Mouse (Mus musculus) brain, embryonic 14.5 days (tissue): ENCODE measurements around the gene Fkbp15. TPM values are rescaled to one million over a fixed set of nuclear protein-coding genes. Genes with fewer than 3 reads are reported as not detected.
"Not testable (repeated sequence)": the region's sequence is repeated elsewhere in the genome, so short reads cannot be mapped to it uniquely, and the experiment has no call there.

Experiments
- DNase-seq: peaks from one replicate; pipeline ENCODE4 v3.0.0-alpha.2; 2011; ENCODE audit warnings: low read depth
- CTCF ChIP-seq: fragments of 200-500 bp; IDR thresholded peaks from 2 replicates; pipeline ENCODE4 v1.5.1; 2012; ENCODE audit warnings: inconsistent platforms, mild to moderate bottlenecking, moderate library complexity, borderline replicate concordance; ENCODE audit not compliant: insufficient read depth, insufficient read length; ENCODE audit errors: extremely low read depth
- POLR2A ChIP-seq: fragments of 200-500 bp; IDR thresholded peaks from 2 replicates; pipeline ENCODE4 v1.6.1; 2012; ENCODE audit warnings: mild to moderate bottlenecking, inconsistent platforms, borderline replicate concordance; ENCODE audit not compliant: poor library complexity, insufficient read depth, insufficient read length, severe bottlenecking; ENCODE audit errors: extremely low read depth
- polyA plus RNA-seq: library from polyadenylated mRNA; depleted of rRNA; stranded (reverse); fragments of >200 nt; gene quantifications from 2 replicates; pipeline ENCODE4 v1.2.3, GENCODE M21; 2012; rRNA removed

The Fkbp15 gene
- polyA plus RNA-seq, 1 experiment = 22.4 TPM

DNA sequence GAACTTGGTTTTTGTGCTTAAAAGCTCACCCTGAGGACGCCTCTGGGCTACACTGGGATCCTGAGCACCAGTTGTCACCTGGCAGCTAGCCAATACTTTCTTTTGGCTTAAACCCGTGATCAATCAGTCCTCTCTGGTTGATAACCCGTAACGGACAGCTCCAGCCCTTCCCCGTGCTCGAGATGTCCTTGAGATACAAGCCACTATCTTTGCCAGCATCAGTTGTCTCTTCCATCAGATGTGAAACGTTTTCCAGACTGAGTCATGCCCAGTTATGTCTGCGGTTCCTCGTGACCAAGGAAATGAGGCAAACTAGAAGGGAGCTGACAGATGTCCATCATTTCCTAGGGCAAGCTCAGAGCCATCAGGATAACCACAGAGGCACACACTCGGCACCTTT lies 93.2 kb downstream of the Fkbp15 start:
- TF ChIP-seq CTCF = no peak
- TF ChIP-seq POLR2A = no peak
- DNase-seq = no peak

DNA sequence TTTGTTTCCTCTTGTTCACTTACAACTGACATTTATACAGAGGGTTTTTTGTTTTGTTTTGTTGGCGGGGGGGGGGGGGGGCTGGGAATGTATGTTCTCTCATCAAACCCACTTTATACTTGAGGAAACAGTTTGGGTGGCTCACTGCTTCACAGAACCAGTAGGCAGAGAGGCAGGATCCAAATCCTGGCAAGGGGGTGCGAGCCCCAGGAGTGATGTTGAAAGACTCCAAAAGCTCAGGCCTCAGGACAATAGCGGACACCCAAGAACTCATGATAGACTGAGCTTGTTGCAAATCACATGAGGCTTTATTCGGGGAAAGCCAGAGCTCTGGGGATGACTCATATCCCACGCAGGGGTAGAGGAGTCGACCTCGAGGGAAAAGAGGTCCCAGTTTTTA lies 94.3 kb downstream of the Fkbp15 start:
- DNase-seq = not testable (repeated sequence)

DNA sequence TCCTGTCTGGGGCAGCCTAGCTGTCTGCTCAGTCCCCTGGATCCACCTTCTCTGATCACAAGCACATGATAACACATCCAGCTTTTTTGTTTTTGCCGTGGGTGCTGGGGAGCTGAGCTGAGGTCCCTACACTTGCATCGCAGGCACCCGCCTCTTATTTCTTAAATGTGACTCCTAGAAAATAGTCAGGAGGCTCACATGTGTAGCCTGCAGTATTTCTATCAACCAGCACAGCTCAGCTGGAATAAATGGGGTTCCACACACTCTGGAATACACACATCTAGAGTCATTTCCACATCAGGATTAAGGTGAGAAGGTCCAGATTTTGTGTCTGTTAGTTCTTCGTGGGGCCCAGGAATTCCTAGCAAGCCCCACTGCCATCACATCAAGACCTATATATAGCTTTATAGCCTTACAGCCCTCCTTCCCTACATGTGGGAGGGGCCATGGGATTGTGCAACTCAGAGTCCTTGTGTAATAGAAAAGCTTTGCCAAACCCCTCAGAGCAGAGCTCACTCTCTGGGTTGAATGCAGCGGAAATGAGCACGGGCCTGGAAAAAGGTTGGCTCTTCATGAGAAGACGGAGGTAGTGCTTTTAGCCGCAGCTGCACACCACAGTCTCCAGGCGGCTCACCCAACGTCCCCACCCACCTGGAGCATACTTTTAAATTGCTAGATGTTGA lies 95.1 kb downstream of the Fkbp15 start:
- no peak for DNase-seq
- TF ChIP-seq POLR2A (no peak), CTCF (no peak)

DNA sequence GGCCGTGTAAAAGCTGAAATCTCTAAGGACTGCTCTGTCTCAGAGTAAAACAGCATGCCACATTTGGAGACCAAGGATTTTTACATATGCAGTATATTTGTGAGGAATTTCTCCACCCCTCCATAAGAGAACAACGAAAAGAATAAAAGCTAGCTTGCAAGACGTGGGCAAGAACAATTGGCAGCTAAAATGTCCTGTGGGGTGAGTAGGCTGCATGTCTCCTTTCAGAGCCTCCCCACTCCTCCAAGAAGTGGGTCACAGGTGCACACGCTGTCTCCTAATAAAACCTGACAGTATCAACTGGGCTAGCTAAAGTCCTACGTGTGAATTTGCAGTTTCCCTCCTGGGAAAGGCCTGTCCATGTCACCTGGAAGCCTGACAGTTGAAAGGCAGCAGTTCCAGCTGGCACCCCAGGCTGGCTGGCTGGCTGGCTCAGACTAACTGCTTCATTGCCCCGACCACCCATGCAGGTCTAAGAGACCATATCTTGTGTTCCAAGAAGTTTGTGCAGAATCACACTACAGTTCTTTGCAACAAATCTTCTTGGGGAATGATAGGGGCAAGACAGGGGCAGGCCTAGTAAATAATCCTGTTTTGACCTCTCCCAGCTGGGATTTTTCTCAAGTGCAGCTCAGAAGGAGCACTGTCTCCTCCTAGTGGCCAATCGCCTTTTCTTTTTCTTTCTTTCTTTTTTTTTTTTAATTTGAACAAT lies 97.1 kb downstream of the Fkbp15 start:
- TF ChIP-seq POLR2A (no peak), CTCF (peak; percentile 47; the same call in 1 of the 2 replicates)
- DNase-seq = peak; percentile 47

DNA sequence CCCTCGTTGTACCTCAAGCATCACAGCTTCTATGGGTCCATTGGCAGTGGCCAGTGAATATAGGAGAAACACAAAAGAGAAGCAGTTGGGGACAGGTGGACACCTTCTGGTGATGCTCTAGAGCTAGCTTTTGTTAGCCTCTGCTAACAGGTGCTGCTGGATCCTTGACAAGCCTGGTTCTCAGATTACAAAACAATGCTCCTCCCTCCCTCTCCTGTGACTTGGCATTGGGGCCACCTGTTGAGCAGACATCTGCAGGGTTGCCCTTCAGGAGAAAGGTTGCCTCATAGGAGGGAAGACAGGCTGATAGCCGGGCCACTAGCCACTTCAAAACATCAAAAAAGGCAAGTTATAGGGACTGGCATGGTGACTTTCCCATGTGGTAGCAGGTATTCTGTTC lies 98.1 kb downstream of the Fkbp15 start, which contains the start of gene Slc31a2:
Slc31a2 (plus strand) TSS at position 287 of the 400 bp plus-strand sequence.
- DNase-seq = no peak
- no peak for TF ChIP-seq CTCF
- no peak for TF ChIP-seq POLR2A

DNA sequence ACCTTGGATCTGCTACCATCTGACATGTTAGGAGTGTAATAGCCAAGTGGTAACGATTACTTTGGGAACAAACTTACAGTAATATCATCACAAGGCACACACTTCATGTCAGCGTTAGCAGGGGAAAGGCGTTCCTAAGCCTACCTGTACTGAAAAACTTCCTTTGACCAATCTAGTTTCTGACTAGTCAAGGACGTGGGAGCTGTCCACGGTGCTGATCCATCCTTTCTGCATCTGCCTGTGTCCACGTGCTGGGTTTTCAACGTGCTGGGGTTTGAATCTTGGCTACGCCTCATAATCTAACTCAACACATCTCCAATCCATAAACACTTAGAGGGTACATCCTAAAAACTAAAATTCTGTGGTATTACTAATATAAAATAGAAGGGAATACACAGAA lies 103.4 kb downstream of the Fkbp15 start:
- no peak for TF ChIP-seq CTCF
- TF ChIP-seq POLR2A = no peak
- DNase-seq = peak; percentile 20

DNA sequence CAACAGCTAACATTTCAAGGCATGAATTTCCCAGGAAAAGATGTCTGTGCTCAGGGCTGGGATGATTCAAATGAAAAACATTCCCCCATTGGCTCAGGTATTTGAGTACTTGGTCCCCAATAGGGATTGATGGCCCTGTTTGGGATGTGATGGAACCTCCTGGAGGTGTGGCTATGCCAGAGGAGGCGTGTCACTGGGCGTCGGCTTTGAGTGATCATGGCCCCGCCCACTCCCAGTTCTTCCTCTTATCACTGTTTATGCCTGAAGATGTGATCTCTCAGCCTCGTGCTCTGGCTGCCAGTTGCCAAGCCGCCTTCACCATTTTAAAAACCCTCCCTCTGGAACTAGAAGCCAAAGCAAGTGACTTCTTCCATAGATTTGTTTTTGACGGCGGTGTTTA lies 105.8 kb downstream of the Fkbp15 start:
- no peak for DNase-seq
- TF ChIP-seq POLR2A (no peak), CTCF (no peak)

DNA sequence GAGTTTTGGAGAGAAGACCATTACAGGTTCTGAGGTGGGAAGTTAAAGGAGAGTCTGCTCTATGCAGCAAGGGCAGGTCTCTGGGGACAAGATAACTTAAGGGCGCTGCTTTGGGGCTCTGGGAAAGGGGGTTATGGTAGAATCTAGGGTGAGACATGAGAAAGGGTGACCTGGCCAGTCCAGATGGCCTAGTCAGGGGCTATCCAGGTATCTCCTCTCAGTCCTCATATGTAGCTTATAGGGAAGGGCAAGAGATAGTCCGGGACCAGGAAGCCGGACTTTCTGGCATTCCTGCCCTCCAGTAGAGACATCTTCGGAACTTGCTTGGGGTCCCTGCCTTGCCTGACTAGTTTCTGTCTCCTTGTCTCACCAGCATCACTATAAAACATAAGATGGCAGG lies 108.6 kb downstream of the Fkbp15 start:
- TF ChIP-seq CTCF (no peak), POLR2A (no peak)
- DNase-seq = no peak

DNA sequence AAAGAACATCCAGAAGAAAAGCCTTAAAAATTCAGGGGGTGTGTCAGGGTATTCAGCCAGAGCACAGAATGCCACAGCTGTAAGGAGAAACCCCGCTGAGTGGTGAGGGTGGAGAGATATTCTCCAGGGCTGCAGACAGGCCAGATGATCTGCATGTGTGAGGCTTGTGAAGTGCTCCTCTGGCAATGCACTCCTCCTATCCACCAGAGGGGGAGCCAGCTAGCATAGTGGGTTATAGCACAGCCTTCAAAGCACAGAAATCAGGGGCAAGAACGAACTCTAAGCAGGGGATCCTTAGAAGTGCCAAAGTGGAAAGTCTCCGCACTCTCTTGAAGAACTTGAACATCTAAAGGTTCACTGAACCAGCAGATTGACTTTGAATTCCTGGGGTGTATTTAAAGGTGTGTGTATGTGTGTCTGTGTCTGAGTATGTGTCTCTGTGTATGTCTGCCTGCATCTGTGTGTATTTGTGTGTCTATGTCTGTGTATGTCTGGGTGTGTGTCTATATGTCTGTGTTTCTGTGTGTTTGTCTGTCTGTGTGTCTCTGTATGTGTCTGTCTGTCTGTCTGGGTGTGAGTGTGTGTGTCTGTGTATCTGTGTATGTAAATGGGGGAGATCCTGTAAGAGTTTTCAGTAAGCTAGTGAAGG lies 109.3 kb downstream of the Fkbp15 start:
- peak; percentile 33 for DNase-seq
- no peak for TF ChIP-seq POLR2A
- peak; percentile 51; the same call in 1 of the 2 replicates for TF ChIP-seq CTCF

Other genes starting within 250 kb of the Fkbp15 start
- not detected in 2 replicates for gene Mup21, start 209.7 kb downstream of the Fkbp15 start, polyA plus RNA-seq
- gene Zfp37, start 129.5 kb downstream of the Fkbp15 start, polyA plus RNA-seq = 13.8 and 21.7 TPM in 2 replicates
- gene Slc31a2, start 98.0 kb downstream of the Fkbp15 start, polyA plus RNA-seq = 12.0 and 12.4 TPM in 2 replicates
- gene Slc31a1, start 179 bp upstream of the Fkbp15 start, polyA plus RNA-seq = 30.0 and 32.3 TPM in 2 replicates
- gene Cdc26, start 48.1 kb upstream of the Fkbp15 start, polyA plus RNA-seq = 84.0 and 92.6 TPM in 2 replicates
- gene Prpf4, start 48.2 kb upstream of the Fkbp15 start, polyA plus RNA-seq = 23.4 and 26.7 TPM in 2 replicates
- gene Rnf183, start 74.7 kb upstream of the Fkbp15 start, polyA plus RNA-seq = 0.96 and 1.2 TPM in 2 replicates
- gene Wdr31, start 110.3 kb upstream of the Fkbp15 start, polyA plus RNA-seq = 6.9 and 8.0 TPM in 2 replicates
- gene Bspry, start 119.5 kb upstream of the Fkbp15 start, polyA plus RNA-seq = 0.72 TPM in 2 replicates
- gene Hdhd3, start 142.9 kb upstream of the Fkbp15 start, polyA plus RNA-seq = 6.9 and 8.8 TPM in 2 replicates
- gene Alad, start 159.4 kb upstream of the Fkbp15 start, polyA plus RNA-seq = 47.2 and 50.2 TPM in 2 replicates
- gene Pole3, start 164.5 kb upstream of the Fkbp15 start, polyA plus RNA-seq = 46.1 and 47.9 TPM in 2 replicates
- gene 4933430I17Rik, start 164.8 kb upstream of the Fkbp15 start, polyA plus RNA-seq = 0.77 and 1.0 TPM in 2 replicates
- gene Rgs3, start 199.3 kb upstream of the Fkbp15 start, polyA plus RNA-seq = 68.8 and 92.5 TPM in 2 replicates